Mouse (Mus musculus) liver, embryonic 18 days (tissue): Measurements from ENCODE around the gene Nr2f6. TPM values are rescaled to one million over a fixed set of nuclear protein-coding genes. Genes with fewer than 3 reads are reported as not detected.

Experiments
- polyA plus RNA-seq: library from polyadenylated mRNA; depleted of rRNA; stranded (reverse); fragments of >200 nt; gene quantifications from 2 replicates; pipeline ENCODE4 v1.2.3, GENCODE M21; 2012; rRNA removed

Nr2f6 gene
- 41.6 and 43.5 TPM in 2 replicates for polyA plus RNA-seq

GRCm38 (mm10) chr8:71381421-71381970, at the start of gene Nr2f6:
Gene Nr2f6 (minus strand): TSS chr8:71381960.

GRCm38 (mm10) chr8:71405401-71406098, 23.8 kb upstream of the Nr2f6 start, which contains the start of gene Ankle1:
Gene Ankle1 (plus strand): TSS chr8:71406010.

GRCm38 (mm10) chr8:71396639-71397305, 15.0 kb upstream of the Nr2f6 start, which contains the start of gene Babam1:
Gene Babam1 (plus strand): TSS chr8:71396861.

GRCm38 (mm10) chr8:71395629-71396028, 13.9 kb upstream of the Nr2f6 start, which contains the start of gene Ushbp1:
Gene Ushbp1 (minus strand): TSS chr8:71395802.

GRCm38 (mm10) chr8:71371236-71371848, 10.4 kb downstream of the Nr2f6 start, which contains the start of gene Ocel1:
Gene Ocel1 (plus strand): TSS chr8:71371298.

GRCm38 (mm10) chr8:71366771-71367528, 14.8 kb downstream of the Nr2f6 start, which contains the start of gene Use1:
Gene Use1 (plus strand): TSS chr8:71366848.

Other genes starting within 250 kb of the Nr2f6 start
- 5.8 and 6.5 TPM in 2 replicates for gene Myo9b, start 109.2 kb downstream of the Nr2f6 start, polyA plus RNA-seq
- gene Haus8, start 109.0 kb downstream of the Nr2f6 start, polyA plus RNA-seq: 11.7 and 13.0 TPM in 2 replicates
- gene Use1, start 15.1 kb downstream of the Nr2f6 start, polyA plus RNA-seq: 58.7 and 64.8 TPM in 2 replicates
- 3.7 and 3.9 TPM in 2 replicates for gene Ocel1, start 10.7 kb downstream of the Nr2f6 start, polyA plus RNA-seq
- 7.7 and 10.4 TPM in 2 replicates for gene Ushbp1, start 13.8 kb upstream of the Nr2f6 start, polyA plus RNA-seq
- 52.9 and 54.8 TPM in 2 replicates for gene Babam1, start 14.9 kb upstream of the Nr2f6 start, polyA plus RNA-seq
- 20.7 and 26.6 TPM in 2 replicates for gene Ankle1, start 24.1 kb upstream of the Nr2f6 start, polyA plus RNA-seq
- gene Abhd8, start 81.7 kb upstream of the Nr2f6 start, polyA plus RNA-seq: 5.5 and 5.9 TPM in 2 replicates
- gene Mrpl34, start 83.0 kb upstream of the Nr2f6 start, polyA plus RNA-seq: 40.1 and 49.6 TPM in 2 replicates
- gene Dda1, start 87.2 kb upstream of the Nr2f6 start, polyA plus RNA-seq: 20.9 and 21.3 TPM in 2 replicates
- 1.9 and 2.2 TPM in 2 replicates for gene Ano8, start 104.0 kb upstream of the Nr2f6 start, polyA plus RNA-seq
- gene Gtpbp3, start 106.1 kb upstream of the Nr2f6 start, polyA plus RNA-seq: 7.7 and 9.4 TPM in 2 replicates
- gene Plvap, start 129.8 kb upstream of the Nr2f6 start, polyA plus RNA-seq: 22.0 and 24.1 TPM in 2 replicates
- 0.16 and 0.24 TPM in 2 replicates for gene Ccdc194, start 143.8 kb upstream of the Nr2f6 start, polyA plus RNA-seq
- 137 and 184 TPM in 2 replicates for gene Bst2, start 155.5 kb upstream of the Nr2f6 start, polyA plus RNA-seq
- gene Mvb12a, start 161.0 kb upstream of the Nr2f6 start, polyA plus RNA-seq: 46.5 and 48.2 TPM in 2 replicates
- gene Tmem221, start 176.9 kb upstream of the Nr2f6 start, polyA plus RNA-seq: 0.49 and 0.64 TPM in 2 replicates
- not detected in 2 replicates for gene Nxnl1, start 184.6 kb upstream of the Nr2f6 start, polyA plus RNA-seq
- gene Slc27a1, start 186.9 kb upstream of the Nr2f6 start, polyA plus RNA-seq: 6.8 and 7.5 TPM in 2 replicates
- gene Pgls, start 210.2 kb upstream of the Nr2f6 start, polyA plus RNA-seq: 63.9 and 74.3 TPM in 2 replicates
- 5.4 and 6.2 TPM in 2 replicates for gene Fam129c, start 215.7 kb upstream of the Nr2f6 start, polyA plus RNA-seq
- 49.9 and 57.5 TPM in 2 replicates for gene Colgalt1, start 229.0 kb upstream of the Nr2f6 start, polyA plus RNA-seq